Mouse (Mus musculus): ENCODE results near the gene Orai3.
A peak's percentile ranks its signal among the peaks of the same experiment; 100 is the strongest.
"Not testable (repeated sequence)": the region's sequence is repeated elsewhere in the genome, so short reads cannot be mapped to it uniquely, and the experiment has no call there.

Orai3 gene

GRCm38 (mm10) chr7:127763642-127764041 lies 6.0 kb upstream of the Orai3 start:
- DNase-seq (ENCODE audit: low spot score in 2 of 2) = no peak

GRCm38 (mm10) chr7:127765756-127766155 lies 3.9 kb upstream of the Orai3 start:
- no peak for DNase-seq (ENCODE audit: low spot score in 2 of 2)

GRCm38 (mm10) chr7:127766851-127767609 lies 2.6 kb upstream of the Orai3 start:
- DNase-seq (ENCODE audit: low spot score in 2 of 2) = no peak

DNA sequence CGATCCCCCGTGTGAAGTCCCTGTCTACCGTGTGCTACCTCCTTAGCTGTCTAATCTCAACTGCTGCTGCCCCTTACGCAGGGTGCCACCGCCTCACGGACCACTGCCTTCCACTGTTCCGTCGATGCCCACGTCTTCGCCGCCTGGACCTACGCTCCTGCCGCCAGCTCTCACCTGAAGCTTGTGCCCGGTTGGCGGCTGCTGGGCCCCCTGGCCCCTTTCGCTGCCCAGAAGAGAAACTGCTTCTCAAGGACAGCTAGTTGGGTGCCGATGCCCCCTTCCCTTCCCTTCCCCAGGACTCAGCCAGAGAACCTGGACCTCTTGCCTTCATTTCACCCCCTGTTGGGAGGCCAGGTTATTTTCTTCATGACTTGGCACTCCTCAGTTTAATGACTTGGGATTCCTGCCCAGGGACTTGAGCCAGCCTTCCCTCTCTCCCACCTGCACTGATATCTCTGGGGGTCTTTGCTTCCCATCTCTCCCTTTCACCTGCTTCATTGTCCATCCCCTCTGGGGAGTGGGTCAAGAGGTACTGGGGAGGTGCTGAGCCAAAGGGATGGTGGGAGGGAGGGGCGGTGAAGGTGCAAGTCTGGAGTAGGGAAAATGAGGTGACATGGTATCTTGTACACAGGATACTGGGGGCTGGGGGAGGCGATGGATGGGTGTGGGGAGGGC lies 1.8 kb upstream of the Orai3 start:
- no peak for DNase-seq (ENCODE audit: low spot score in 2 of 2)

- DNase-seq (ENCODE audit: low spot score in 2 of 2) = peak in 1 of 2 experiments; percentile 43
Measured at GRCm38 (mm10) chr7:127768346-127768996, 1.1 kb upstream of the Orai3 start.

- peak; percentile 96 to 98 for DNase-seq (ENCODE audit: low spot score in 2 of 2)
Measured at GRCm38 (mm10) chr7:127768997-127769593, 520 bp upstream of the Orai3 start.

DNA sequence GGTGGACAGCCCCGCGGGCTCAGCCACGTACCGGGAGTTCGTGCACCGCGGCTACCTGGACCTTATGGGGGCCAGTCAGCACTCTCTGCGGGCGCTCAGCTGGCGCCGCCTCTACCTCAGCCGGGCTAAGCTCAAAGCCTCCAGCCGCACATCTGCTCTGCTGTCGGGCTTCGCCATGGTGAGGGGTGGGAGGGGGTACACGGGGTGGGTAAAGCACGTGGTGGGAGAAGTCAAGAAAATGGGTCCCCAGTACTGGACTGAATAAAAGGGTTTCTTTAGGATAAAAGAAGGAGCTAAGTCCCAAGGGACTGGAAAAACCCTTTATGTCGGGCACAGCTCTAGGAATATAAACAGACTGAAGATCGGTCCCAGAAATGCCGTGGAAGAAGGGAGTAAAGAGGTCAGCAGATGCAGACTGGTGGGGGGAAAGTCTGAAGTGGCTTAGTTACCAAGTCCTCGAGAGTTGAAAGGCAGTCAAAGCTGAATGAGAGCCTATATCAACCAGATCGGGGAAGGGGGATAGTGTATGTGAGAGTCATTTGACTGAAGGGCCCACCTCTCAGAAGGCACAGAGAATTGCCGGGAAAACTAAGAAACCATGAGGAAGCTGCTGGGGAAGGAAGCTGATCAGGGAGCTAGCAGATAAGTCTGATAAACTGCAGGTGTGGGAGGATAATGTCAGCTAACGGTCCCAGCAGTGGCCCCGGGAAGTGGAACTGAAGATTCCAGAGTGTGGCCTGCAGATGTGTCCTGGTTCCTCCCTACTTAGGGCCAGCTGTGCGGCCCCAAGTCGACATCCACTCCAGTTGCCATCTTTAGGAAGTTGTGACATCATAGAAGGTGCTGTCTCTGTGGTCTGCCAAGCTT lies 657 bp downstream of the Orai3 start:
- no peak for DNase-seq (ENCODE audit: low spot score in 2 of 2)

DNA sequence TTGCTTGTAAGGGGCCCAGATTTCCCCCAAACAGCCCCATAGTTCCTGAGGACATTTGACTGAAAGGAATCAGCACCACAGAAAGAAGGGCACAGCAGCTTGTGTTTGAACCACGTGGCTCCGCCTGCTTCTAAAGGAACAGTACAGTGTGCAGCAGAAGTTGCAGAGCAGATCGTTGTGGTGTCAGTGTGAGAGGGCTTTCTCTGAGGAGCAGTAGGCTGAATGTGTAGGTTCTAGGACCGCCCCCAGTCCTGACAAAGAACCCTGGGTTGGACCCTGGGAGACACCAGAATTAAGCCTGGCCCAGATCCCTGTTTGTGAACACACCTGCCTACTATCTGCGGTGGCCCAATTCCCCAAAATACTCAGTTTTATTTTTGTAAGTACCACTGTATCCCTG lies 1.6 kb downstream of the Orai3 start:
- DNase-seq (ENCODE audit: low spot score in 2 of 2) = no peak

DNA sequence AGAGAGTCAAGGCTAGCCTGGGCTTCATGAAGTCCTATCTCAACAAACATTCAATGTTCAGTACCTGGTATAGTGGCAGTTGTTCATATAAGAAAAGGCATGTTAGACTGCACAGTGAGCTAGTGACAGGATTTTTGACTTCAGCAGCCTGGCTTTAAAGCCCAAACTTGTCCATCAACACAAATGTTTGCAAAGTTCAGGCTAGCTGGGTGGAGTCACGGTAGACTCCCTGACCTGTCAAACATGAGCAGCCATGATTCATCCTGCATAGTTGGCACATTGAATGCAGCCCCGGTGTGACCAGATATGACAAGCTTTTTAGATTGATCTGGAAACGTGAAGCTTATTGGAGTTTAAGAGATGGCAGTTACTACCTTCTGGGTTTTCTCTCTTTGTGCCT lies 2.5 kb downstream of the Orai3 start:
- DNase-seq (ENCODE audit: low spot score in 2 of 2) = no peak

DNA sequence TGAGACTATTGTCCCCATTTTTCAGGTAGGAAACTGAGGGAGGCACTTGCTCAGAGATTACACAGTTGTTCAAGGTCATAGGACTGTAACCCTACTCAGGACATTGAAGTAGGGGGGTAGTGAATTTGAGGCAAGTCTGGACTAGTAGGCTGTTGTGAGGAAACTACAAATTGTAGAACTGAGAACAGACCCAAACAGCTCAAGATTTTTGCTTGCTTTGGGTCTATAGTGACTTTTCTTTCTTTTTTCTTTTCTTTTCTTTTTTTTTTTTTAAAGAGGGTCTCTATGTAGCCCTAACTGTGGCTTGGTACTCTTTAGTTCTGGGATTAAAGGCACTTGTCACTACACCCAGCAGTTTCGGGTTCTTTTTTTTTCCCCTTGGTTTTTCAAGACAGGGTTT lies 2.9 kb downstream of the Orai3 start:
- no peak for DNase-seq (ENCODE audit: low spot score in 2 of 2)

DNA sequence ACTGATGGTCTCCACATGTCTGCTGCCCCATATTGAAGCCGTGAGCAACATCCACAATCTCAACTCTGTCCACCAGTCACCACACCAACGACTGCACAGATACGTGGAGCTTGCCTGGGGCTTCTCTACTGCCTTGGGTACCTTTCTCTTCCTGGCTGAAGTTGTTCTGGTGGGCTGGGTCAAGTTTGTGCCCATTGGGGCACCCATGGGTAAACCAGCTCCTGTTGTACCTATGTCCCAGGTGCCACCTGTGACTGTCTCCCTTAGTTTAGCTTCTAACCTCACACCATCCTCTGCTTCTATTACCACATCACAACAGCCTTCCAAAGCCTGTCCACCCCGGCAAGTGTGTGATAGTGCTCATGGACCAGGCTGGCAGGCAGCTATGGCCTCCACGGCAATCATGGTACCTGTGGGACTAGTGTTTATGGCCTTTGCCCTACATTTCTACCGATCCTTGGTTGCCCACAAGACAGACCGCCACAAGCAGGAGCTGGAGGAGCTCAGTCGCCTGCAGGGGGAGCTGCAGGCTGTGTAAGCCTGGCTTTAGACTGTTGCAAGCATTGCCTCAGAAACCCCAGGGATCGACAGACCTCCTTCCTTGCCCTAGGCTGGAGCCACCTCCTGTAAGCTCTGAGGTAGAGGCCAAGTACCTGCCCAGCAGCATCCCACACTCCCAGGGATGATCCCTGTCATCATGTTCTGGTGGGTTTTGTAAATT lies 4.2 kb downstream of the Orai3 start:
- peak in 1 of 2 experiments; percentile 60 for DNase-seq (ENCODE audit: low spot score in 2 of 2)

- not testable (repeated sequence) for DNase-seq (ENCODE audit: low spot score in 2 of 2)
Measured at GRCm38 (mm10) chr7:127775837-127776236, 6.2 kb downstream of the Orai3 start.

- peak; percentile 83 to 88 for DNase-seq (ENCODE audit: low spot score in 2 of 2)
Measured at GRCm38 (mm10) chr7:127776426-127776825, 6.8 kb downstream of the Orai3 start, which contains the start of gene Setd1a. TSS of gene Setd1a (plus strand) at chr7:127776670.

- DNase-seq (ENCODE audit: low spot score in 2 of 2) = peak; percentile 93 to 96
Measured at GRCm38 (mm10) chr7:127776878-127777473, 7.4 kb downstream of the Orai3 start.

DNA sequence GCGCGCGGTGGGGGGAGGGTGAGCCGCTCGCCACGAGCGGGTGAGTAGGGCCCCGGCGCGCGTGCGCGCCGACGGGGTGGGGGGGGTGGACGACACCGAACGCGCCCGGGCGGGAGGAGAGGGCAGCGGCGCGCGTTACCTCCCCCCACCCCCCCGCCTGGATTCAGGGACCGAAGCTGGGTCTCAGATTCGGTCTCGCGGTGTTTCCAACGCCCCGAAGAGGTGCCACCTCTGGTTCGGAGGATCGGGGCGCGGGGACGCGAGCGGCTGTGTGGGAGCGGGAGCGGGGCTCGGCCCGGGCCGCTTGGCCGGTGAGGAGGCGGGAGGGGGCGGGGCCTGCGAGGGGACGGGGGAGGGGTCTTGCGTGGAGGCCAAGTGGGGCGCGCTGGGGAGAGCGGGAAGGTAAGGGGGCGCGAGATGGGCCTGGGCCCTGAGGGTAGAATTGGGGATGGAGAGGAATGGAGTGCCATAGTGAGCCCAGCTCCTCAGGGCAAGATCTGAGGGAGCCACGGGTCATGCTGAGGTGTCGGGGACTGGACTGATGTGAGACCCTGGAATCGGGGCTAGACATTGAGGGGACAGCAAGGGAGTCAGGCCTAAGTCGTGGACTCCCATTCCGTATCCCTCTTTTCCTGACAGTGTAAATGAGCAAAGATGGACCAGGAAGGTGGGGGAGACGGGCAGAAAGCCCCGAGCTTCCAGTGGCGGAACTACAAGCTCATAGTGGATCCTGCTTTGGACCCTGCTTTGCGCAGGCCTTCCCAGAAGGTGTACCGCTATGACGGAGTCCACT lies 8.1 kb downstream of the Orai3 start:
- peak in 1 of 2 experiments; percentile 52 for DNase-seq (ENCODE audit: low spot score in 2 of 2)

DNA sequence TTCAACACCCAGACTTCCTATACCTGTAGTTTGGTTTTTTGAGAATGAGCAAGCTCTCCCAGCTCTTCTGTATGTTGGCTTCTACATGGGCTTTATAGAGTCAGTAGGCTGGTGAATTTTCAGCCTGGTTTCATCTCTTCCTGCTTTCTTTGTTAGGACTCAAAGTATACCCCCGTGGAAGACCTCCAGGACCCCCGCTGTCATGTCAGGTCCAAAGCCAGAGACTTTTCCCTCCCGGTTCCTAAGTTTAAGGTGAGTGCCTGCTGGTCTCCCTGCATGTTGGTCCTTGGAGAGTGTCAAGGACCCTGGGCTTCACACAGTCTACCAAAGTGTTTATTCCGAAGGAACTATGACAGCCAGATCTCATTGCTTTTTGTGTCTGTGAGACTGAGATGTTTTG lies 8.7 kb downstream of the Orai3 start:
- DNase-seq (ENCODE audit: low spot score in 2 of 2) = no peak

DNA sequence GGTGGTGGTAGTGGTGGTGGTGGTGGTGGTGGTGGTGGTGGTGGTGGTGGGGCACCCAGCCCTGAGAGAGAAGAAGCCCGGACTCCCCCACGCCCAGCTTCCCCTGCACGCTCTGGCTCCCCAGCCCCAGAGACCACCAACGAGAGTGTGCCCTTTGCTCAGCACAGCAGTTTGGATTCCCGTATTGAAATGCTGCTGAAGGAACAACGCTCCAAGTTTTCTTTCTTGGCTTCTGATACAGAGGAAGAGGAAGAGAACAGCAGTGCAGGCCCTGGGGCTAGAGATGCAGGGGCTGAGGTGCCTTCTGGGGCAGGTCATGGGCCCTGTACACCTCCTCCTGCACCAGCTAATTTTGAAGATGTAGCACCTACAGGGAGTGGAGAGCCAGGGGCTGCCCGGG lies 15.7 kb downstream of the Orai3 start, which contains the start of gene Gm49388:
Gm49388 (plus strand) TSS at position 301 of the 400 bp plus-strand sequence.
- DNase-seq (ENCODE audit: low spot score in 2 of 2) = no peak

GRCm38 (mm10) chr7:127797076-127797845 lies 27.6 kb downstream of the Orai3 start:
- DNase-seq (ENCODE audit: low spot score in 2 of 2) = no peak
